Mouse (Mus musculus) heart, embryonic 16.5 days (tissue): ENCODE measurements around the gene Ptprr. TPM values are rescaled to one million over a fixed set of nuclear protein-coding genes. Genes with fewer than 3 reads are reported as not detected.

Source experiments
- ATAC-seq: fragments of 200-750 bp; cut with Nextera tagmentation; replicated peaks from 2 replicates; pipeline ENCODE4 v1.8.0; 2017; ENCODE audit warnings: moderate number of reproducible peaks; ENCODE audit not compliant: insufficient read depth, low FRiP score; ENCODE audit errors: extremely low read depth
- H3K27ac ChIP-seq: fragments of 300-500 bp; sonication (generic); 2 replicates; pipeline ENCODE4 v1.5.1; 2014; ENCODE audit warnings: mild to moderate bottlenecking, low read length, control low read depth, moderate library complexity
- H3K27me3 ChIP-seq: fragments of 300-500 bp; sonication (generic); 2 replicates; pipeline ENCODE4 v1.6.1; 2014; ENCODE audit warnings: low read length, mixed read lengths; ENCODE audit not compliant: control insufficient read depth, insufficient read depth
- H3K36me3 ChIP-seq: fragments of 300-500 bp; sonication (generic); 2 replicates; pipeline ENCODE4 v1.6.1; 2014; ENCODE audit not compliant: control insufficient read depth, insufficient read depth
- H3K4me1 ChIP-seq: fragments of 300-500 bp; sonication (generic); 2 replicates; pipeline ENCODE4 v1.6.1; 2014; ENCODE audit warnings: low read length, mixed read lengths; ENCODE audit not compliant: control insufficient read depth, insufficient read depth
- H3K4me2 ChIP-seq: fragments of 300-500 bp; sonication (generic); 2 replicates; pipeline ENCODE4 v1.6.1; 2014; ENCODE audit warnings: low read depth, mild to moderate bottlenecking, control low read depth, low read length
- H3K4me3 ChIP-seq: fragments of 300-500 bp; sonication (generic); 2 replicates; pipeline ENCODE4 v1.5.1; 2014; ENCODE audit warnings: mild to moderate bottlenecking, control low read depth, low read length
- H3K9ac ChIP-seq: fragments of 300-500 bp; sonication (generic); 2 replicates; pipeline ENCODE4 v1.6.1; 2014; ENCODE audit warnings: low read length, control low read depth
- H3K9me3 ChIP-seq: fragments of 300-500 bp; sonication (generic); replicated peaks from 2 replicates; pipeline ENCODE4 v1.6.1; 2016; ENCODE audit warnings: low read length; ENCODE audit not compliant: control insufficient read depth
- WGBS: fragments of 180-500 bp; shearing (Covaris S2); extraction: QIAGEN DNeasy Blood & Tissue Kit; methylation state at CpG from one replicate; pipeline ENCODE4 v1.1.7; 2014; 5-methylcytosine and 5-hydroxymethylcytosine counted together
- polyA plus RNA-seq: library from polyadenylated mRNA; unstranded; fragments of >200 nt; fragmentation: Nextera tagmentation; extraction: Ambion mirVana; gene quantifications from 2 replicates; pipeline ENCODE4 v1.2.1, GENCODE M21; 2015

Gene Ptprr
- polyA plus RNA-seq, 1 experiment from 2014 or later: 0.35 TPM

DNA sequence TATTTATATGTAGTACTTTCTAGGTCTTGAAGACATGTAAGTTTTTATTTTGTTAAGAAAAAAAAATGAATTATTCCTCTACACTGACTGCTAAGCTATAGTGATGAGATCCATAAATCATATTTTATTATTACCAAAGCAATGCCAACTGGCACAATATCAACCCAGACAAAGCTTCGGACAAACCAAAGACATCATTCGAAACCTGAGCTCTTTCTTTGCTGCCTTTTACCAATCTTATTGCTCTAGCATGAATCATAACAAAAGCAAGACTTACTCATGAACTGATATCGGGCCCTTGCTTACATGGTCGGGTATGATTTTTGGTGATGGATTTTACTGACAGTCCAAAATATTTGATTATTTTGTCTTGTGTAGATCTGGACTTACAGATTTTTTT lies 286.3 kb downstream of the Ptprr start:
- Histone ChIP-seq H3K27me3 (peaks cover 19% of the 10 kb centered on the region), H3K4me1 (peaks cover 3% of the 10 kb centered on the region; the same call in 1 of the 2 replicates), H3K36me3 (no peaks in the 10 kb centered on the region), H3K4me2 (no peak overlapping the region), H3K9ac (no peak overlapping the region), H3K9me3 (no peaks in the 10 kb centered on the region), H3K27ac (no peak overlapping the region), H3K4me3 (no peak overlapping the region)
- ATAC-seq: no peak
- WGBS: 87% methylated on average over 4 of the region's 4 CpGs

GRCm38 (mm10) chr10:116309460-116309859 lies 291.4 kb downstream of the Ptprr start:
- Histone ChIP-seq H3K9me3 (no peaks in the 10 kb centered on the region), H3K4me2 (no peak overlapping the region), H3K27me3 (no peaks in the 10 kb centered on the region), H3K4me1 (peaks cover 4% of the 10 kb centered on the region; the same call in 1 of the 2 replicates), H3K27ac (no peak overlapping the region), H3K36me3 (no peaks in the 10 kb centered on the region), H3K9ac (no peak overlapping the region), H3K4me3 (no peak overlapping the region)
- ATAC-seq: no peak
- 74% methylated on average over 2 of the region's 2 CpGs for WGBS

DNA sequence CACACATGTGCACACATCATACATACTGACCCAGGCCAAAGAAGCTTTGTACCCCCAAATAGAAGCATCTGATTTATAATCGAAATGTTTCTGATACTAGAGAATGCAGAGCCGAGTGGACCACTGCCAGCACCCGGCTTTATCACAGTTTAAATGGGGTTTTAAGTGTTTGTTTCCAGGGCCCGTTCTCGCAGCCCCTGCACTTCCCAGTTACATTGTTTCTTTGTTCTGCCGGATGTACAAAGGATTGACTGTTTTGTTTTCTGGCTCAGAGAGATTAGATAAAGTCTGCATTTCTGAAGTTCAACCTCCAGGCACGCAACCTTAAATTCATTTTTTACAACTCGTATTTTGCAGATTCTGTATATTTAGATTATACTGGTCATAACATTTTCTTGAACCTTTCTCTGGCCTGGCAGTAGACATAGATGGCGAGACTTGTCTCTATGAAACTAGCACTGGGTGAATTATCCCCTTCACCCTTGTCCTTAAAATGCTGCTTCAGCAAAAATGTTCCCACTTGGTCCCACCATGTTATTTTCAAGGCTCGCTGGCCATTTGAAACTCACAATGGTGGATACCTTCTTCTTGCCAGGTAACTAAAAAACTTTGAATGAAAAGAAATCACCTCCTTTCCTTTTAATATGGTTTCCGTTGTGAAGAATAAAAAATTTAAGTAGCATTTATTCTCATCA lies 292.6 kb downstream of the Ptprr start:
- Histone ChIP-seq H3K36me3 (no peaks in the 10 kb centered on the region), H3K9ac (no peak overlapping the region), H3K4me1 (peaks cover 4% of the 10 kb centered on the region; the same call in 1 of the 2 replicates), H3K27me3 (no peaks in the 10 kb centered on the region), H3K9me3 (no peaks in the 10 kb centered on the region), H3K27ac (0 out of 2 replicates have a peak overlapping the region, but pooled peaks have one; percentile 3), H3K4me2 (no peak overlapping the region), H3K4me3 (no peak overlapping the region)
- no peak for ATAC-seq
- WGBS: 31% methylated on average over 11 of the region's 11 CpGs

DNA sequence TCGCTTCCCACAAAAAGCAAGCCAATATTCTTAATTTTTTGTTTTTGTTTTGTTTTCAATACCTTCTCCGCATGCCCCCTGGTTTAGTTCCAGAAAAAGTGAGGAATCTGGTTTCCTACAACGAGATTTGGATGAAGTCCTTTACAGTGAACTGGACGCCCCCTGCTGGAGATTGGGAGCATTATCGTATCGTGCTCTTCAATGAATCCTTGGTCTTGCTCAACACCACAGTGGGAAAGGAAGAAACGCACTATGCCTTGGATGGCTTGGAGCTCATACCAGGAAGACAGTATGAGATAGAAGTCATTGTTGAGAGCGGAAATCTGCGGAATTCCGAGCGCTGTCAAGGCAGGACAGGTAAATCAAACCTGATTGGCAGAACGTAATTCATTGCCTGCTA lies 301.2 kb downstream of the Ptprr start:
- 0 out of 2 replicates have a peak, but pooled peaks have one; percentile 45 for ATAC-seq
- Histone ChIP-seq H3K36me3 (no peaks in the 10 kb centered on the region), H3K4me3 (no peak overlapping the region), H3K4me2 (peak overlapping the region; percentile 28; the same call in 1 of the 2 replicates), H3K27ac (no peak overlapping the region), H3K27me3 (no peaks in the 10 kb centered on the region), H3K4me1 (no peaks in the 10 kb centered on the region), H3K9ac (no peak overlapping the region), H3K9me3 (no peaks in the 10 kb centered on the region)
- WGBS: 16% methylated on average over 12 of the region's 12 CpGs

Other genes starting within 250 kb of the Ptprr start
- 5.1 and 12.5 TPM in 2 replicates for gene Tspan8, start 201.4 kb upstream of the Ptprr start, polyA plus RNA-seq
- gene 4933416C03Rik, start 95.7 kb downstream of the Ptprr start, polyA plus RNA-seq: not detected in 2 replicates